Mouse (Mus musculus): ENCODE data around the gene Fubp3.
"Not testable (repeated sequence)": the region's sequence is repeated elsewhere in the genome, so short reads cannot be mapped to it uniquely, and the experiment has no call there.

The Fubp3 gene

DNA sequence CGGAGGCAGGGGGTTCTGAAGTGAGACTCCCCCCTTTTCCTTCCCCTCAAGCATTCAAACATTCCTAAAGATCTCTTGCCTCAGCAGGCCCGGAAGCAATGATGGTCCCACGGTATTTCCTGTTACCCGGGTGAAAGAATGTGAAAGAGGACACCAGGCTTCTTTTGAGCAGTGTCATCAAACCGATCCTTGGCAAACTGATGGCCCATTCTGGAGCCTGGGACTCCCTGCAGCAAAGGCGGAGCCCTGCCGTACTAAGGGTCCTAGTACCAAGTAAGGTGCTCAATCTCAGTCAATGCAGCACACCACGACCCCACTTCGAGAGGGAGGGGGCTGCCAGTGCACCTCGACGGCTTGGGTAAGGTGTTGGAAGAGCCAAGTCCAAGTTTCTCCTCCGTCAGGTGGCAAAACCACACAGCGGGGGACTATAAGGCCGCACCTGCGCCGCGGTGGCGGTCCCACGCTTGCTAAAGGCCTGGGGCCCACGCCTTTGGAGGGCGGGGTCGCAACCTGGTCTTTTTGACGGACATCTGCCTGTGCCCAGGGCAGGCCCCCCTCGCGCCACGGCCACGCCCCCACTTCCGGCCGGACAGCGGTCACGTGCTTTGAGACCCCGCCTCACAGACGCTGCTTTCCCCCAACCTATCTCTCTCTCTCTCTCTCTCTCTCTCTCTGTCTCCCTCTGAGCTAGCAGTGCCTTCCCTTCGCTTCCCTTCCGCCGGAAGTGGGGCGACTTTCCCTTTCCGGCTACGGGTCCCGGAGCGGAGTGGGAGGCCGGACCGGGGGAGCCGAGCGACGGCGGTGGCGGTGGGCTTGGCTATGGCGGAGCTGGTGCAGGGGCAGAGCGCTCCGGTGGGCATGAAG, at the start of gene Fubp3:
Fubp3 (plus strand) TSS at position 601 of the 864 bp plus-strand sequence.
- DNase-seq = peak; percentile 90

GRCm38 (mm10) chr2:31524641-31525040, 47.8 kb upstream of the Fubp3 start:
- DNase-seq = no peak

DNA sequence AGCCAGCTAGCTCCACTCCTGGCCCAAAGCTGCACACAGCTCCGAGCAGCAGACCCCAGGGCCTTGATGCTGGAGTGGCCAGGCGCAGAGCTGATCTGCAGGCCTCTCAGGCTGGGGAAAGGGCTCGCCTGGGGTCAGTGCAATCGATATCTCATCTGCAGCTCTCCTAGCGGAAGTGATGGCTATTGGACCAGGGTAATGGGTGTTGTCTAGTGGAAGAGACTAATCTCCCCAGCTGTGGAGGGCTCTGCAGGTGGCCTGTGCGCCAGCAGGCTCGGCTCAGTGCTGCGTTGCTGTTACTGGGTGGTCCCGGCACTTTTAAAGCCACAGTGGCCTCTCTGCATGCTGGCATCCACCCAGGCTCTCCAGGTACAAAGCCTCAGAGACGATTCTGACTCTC, 46.7 kb upstream of the Fubp3 start:
- no peak for DNase-seq

- no peak for DNase-seq
Observed at GRCm38 (mm10) chr2:31530201-31530600, 42.2 kb upstream of the Fubp3 start.

DNA sequence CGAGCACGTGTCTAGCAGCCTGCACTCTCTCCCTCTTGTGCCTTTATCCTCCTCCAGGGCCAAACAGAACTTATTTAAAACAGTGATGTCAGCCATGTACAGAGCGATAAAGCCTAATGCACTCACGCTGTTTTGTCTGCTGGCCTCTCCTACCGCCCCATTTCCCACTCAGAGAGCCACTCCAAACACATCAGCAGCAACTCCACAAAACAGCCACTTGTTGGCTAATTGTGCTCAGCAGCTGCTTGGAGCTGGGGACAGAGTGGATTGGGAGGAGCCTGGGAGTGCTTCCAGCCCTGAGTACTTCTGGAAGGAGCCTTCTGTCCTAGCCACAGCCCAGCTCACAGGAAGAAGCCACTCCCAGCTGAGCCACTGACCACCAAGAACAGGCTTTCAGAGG, 35.4 kb upstream of the Fubp3 start:
- no peak for DNase-seq

- no peak for DNase-seq
Observed at GRCm38 (mm10) chr2:31538745-31539144, 33.7 kb upstream of the Fubp3 start.

- DNase-seq = no peak
Observed at GRCm38 (mm10) chr2:31541581-31541980, 30.9 kb upstream of the Fubp3 start.

DNA sequence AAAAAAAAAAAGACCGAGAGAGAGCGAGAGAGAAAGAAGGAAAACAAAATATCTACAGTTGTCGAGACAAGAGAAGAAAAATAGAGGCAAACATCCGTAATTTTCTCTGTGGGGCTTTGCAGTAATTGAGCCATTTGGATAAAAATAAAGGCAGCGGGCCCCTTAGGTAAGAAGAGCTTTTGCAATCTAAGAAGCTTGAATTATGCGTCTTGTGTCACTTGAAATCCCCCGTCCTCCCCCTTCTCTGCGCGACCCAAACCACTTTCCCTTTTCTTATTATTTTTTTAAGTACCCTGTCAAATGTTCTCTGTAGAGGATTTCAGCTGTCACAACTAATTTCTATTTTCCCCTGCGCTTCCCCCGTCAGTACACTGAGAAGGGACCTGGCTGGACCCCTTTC, 24.7 kb upstream of the Fubp3 start:
- DNase-seq = no peak

DNA sequence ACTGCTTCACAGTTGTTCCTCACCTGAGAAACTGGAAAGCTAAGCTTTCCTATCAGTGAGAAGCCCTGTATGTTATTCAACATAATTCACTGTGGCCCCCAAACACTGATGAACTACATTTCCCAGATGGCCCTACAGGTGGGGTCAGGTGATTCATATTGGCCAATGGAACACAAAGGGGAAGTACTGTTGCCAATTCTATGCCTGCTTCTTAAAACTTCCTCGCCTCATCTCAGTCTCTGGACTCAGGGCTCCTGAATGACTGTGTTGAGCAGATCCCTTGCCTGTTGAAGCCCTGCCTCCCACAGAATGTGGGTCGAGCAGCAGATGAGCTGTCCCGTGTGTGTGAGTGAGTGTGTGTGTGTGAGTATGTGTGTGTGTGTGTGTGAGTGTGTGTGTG, 21.9 kb upstream of the Fubp3 start:
- no peak for DNase-seq

GRCm38 (mm10) chr2:31551351-31551750, 21.1 kb upstream of the Fubp3 start:
- not testable (repeated sequence) for DNase-seq

DNA sequence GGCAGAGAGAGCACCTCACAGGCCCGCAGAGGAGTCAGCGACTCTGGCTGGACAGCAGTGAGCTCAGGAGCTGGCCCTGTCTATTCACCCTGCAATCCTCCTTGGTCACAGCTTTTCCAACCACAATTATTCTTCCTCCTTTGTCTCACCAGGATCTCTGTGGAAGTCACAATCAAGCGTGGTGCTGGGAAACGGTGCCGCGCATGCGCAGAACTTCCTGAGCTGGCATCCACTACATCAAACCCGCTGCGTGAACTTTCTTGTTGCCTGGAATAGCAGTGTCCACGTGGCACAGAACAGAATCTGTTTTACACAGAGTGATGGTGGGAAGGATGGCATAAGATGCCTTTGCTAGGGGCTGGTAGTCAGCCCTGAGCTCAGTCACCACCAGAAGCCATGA, 20.5 kb upstream of the Fubp3 start:
- DNase-seq = peak; percentile 8

DNA sequence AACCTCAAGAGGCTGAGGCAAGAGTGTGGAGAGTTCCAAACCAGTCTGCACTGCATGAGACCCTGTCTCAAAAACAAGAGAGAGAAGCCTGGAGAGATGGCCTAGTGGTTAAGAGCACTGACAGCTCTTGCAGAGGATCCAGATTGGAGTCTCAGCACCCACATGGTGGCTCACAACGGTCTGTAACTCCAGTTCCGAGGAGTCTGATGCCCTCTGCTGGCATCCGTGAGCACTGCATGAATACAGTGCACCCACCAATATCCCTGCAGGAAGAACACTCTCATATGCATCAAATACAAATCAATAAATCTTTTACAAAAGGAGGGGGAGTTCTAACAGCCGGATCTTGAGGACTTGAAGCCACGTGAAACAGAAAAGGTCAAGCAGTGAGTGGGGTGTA, 17.8 kb upstream of the Fubp3 start:
- no peak for DNase-seq

DNA sequence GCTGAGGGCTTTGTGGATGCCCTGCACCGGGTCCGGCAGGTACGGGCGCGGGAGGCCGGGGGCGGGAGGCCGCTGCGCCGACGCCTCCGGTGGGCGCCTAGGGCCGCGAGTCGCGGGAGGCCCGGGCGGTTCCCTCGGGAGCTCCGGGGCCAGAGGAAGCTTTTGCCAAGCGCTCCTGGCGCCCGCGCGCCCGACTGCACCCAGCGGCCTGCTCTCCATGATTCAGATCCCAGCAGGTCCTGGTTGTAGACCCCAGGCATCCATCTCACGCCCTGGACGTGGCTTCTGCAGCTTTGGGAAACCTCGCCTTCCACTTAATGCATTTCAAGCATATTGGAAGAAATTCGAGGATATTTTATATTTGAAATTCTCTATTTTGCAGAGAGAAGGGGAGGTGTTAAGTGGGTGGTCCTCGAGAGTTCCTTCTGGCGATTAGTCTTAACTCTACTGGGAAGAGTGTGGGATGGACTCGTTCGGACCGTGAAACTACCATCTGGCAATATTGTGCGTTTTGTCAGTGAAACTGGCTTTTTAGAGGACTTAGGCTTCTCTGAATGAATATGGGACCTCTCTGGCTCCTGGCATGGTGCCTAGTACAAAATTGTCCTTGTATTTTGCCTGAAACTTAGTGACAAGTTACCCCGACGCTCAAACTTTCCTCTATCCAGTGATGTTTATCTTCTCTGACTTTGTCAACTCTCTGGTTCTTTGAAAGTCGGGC, 624 bp downstream of the Fubp3 start:
- DNase-seq = no peak

DNA sequence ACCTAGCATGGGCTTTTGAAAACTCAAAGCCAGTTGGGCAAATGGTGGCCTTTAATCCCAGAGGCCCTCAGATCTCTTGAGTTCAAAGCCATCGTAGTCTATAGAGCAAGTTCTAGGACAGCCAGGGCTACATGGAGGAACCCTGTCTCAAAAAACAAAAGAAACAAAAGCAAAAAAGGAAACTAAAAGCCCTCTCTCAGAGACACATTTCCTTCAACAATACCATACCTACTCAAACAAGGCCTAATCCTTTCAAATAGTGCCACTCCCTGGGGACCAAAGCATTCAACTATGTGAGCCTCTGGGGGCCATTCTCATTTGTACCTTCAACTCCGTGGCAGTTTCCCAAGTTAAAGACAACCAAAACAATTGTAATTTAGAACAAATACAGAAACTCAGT, 9.2 kb downstream of the Fubp3 start:
- DNase-seq = no peak

- peak; percentile 21 for DNase-seq
Observed at GRCm38 (mm10) chr2:31591799-31592484, 19.5 kb downstream of the Fubp3 start.

GRCm38 (mm10) chr2:31607555-31607954, 35.1 kb downstream of the Fubp3 start:
- no peak for DNase-seq

- peak; percentile 20 for DNase-seq
Observed at GRCm38 (mm10) chr2:31609859-31610261, 37.4 kb downstream of the Fubp3 start.

- DNase-seq = no peak
Observed at GRCm38 (mm10) chr2:31610922-31611321, 38.5 kb downstream of the Fubp3 start.

- no peak for DNase-seq
Observed at GRCm38 (mm10) chr2:31611400-31611799, 38.9 kb downstream of the Fubp3 start.

GRCm38 (mm10) chr2:31612627-31613026, 40.2 kb downstream of the Fubp3 start:
- no peak for DNase-seq

- DNase-seq = no peak
Observed at GRCm38 (mm10) chr2:31613781-31614180, 41.3 kb downstream of the Fubp3 start.

GRCm38 (mm10) chr2:31618484-31619161, 46.2 kb downstream of the Fubp3 start:
- DNase-seq = no peak

- no peak for DNase-seq
Observed at GRCm38 (mm10) chr2:31619208-31619607, 46.8 kb downstream of the Fubp3 start.

Data from layer of hippocampus, adult 9-11 months (tissue).